Mouse (Mus musculus) heart, embryonic 12.5 days (tissue): ENCODE measurements around the gene Ntrk1. TPM values are rescaled to one million over a fixed set of nuclear protein-coding genes. Genes with fewer than 3 reads are reported as not detected.

ENCODE experiments used
- ATAC-seq: fragments of 200-750 bp; cut with Nextera tagmentation; 2 replicates; pipeline ENCODE4 v1.8.0; 2017; ENCODE audit warnings: moderate TSS enrichment, moderate library complexity; ENCODE audit not compliant: insufficient number of reproducible peaks, low FRiP score
- H3K27ac ChIP-seq: fragments of 300-500 bp; sonication (generic); 2 replicates; pipeline ENCODE4 v1.5.1; 2016; ENCODE audit warnings: mild to moderate bottlenecking, moderate library complexity; ENCODE audit not compliant: poor library complexity, severe bottlenecking
- H3K27me3 ChIP-seq: fragments of 300-500 bp; sonication (generic); replicated peaks from 2 replicates; pipeline ENCODE4 v1.6.1; 2016; ENCODE audit warnings: mild to moderate bottlenecking, moderate library complexity
- H3K36me3 ChIP-seq: fragments of 300-500 bp; sonication (generic); 2 replicates; pipeline ENCODE4 v1.6.1; 2016; ENCODE audit warnings: mild to moderate bottlenecking, moderate library complexity
- H3K4me1 ChIP-seq: fragments of 300-500 bp; sonication (generic); replicated peaks from 2 replicates; pipeline ENCODE4 v1.6.1; 2016; ENCODE audit warnings: mild to moderate bottlenecking
- H3K4me2 ChIP-seq: fragments of 300-500 bp; sonication (generic); 2 replicates; pipeline ENCODE4 v1.6.1; 2016; ENCODE audit warnings: mild to moderate bottlenecking, moderate library complexity
- H3K4me3 ChIP-seq: fragments of 300-500 bp; sonication (generic); 2 replicates; pipeline ENCODE4 v1.5.1; 2016; ENCODE audit warnings: mild to moderate bottlenecking
- H3K9ac ChIP-seq: fragments of 300-500 bp; sonication (generic); 2 replicates; pipeline ENCODE4 v1.6.1; 2016; ENCODE audit warnings: mild to moderate bottlenecking, moderate library complexity
- H3K9me3 ChIP-seq: fragments of 300-500 bp; sonication (generic); replicated peaks from 2 replicates; pipeline ENCODE4 v1.6.1; 2016; ENCODE audit warnings: mild to moderate bottlenecking, moderate library complexity
- WGBS: fragments of 180-500 bp; shearing (Covaris S2); methylation state at CpG from one replicate; pipeline ENCODE4 v1.1.7; 2016; 5-methylcytosine and 5-hydroxymethylcytosine counted together
- polyA plus RNA-seq: library from polyadenylated mRNA; unstranded; fragments of >200 nt; fragmentation: Nextera tagmentation; extraction: Ambion mirVana; gene quantifications from 2 replicates; pipeline ENCODE4 v1.2.1, GENCODE M21; 2016

Gene Ntrk1
- polyA plus RNA-seq, 1 experiment from 2014 or later = 0.26 TPM

DNA sequence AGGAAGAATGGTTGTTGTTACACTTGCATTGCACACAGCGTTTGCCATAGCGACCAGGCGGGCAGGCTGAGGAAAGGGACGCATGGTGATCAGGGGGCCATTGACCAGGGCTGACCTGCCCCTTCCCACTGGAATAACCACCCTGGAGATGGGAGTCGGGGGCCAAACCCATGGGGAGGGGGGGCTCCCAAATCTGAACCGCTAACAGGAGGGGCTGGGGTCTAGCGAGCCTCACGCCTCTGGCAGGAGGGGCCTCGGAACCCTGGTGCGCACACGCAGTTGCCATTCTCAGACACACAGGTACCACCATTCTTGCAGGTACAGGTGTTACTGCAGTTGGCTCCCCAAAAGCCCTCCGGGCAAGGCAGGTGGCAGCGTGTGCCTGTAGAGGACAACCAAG is 41.1 kb downstream of the Ntrk1 start:
- 86% methylated on average over 13 of the region's 13 CpGs for WGBS
- H3K4me3 ChIP-seq = no peak overlapping the region
- H3K4me1 ChIP-seq = no peaks in the 10 kb centered on the region; the same call in 1 of the 2 replicates
- ATAC-seq = no peak
- peaks cover 47% of the 10 kb centered on the region for H3K27me3 ChIP-seq
- H3K4me2 ChIP-seq = no peak overlapping the region
- H3K9ac ChIP-seq = no peak overlapping the region
- H3K9me3 ChIP-seq = no peaks in the 10 kb centered on the region
- H3K36me3 ChIP-seq = peaks cover 63% of the 10 kb centered on the region
- H3K27ac ChIP-seq = no peak overlapping the region

DNA sequence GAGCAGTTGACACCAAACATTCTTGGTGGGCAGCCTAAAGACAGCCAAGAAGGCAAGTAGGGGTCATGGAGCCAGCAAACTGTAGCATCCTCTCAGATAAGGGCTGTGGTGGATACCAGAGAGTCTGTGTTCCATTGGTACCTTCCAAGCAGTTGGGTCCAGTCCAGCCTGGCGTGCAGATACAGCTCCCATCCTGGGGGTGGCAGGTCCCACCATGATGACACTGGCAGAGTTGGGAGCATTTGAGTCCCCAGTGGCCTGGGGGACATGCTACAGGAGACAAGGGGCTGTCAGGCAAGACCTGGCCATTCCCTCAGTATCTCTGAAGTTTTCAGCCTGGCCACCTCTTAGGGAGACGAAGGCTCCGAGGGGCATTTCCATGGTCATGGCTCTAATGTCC is 42.4 kb downstream of the Ntrk1 start:
- H3K9me3 ChIP-seq = no peaks in the 10 kb centered on the region
- H3K4me3 ChIP-seq = no peak overlapping the region
- H3K27ac ChIP-seq = no peak overlapping the region
- H3K27me3 ChIP-seq = peaks cover 45% of the 10 kb centered on the region
- no peak overlapping the region for H3K4me2 ChIP-seq
- WGBS = 77% methylated on average over 3 of the region's 3 CpGs
- H3K36me3 ChIP-seq = peaks cover 55% of the 10 kb centered on the region
- H3K4me1 ChIP-seq = peaks cover 5% of the 10 kb centered on the region
- ATAC-seq = no peak
- H3K9ac ChIP-seq = no peak overlapping the region

DNA sequence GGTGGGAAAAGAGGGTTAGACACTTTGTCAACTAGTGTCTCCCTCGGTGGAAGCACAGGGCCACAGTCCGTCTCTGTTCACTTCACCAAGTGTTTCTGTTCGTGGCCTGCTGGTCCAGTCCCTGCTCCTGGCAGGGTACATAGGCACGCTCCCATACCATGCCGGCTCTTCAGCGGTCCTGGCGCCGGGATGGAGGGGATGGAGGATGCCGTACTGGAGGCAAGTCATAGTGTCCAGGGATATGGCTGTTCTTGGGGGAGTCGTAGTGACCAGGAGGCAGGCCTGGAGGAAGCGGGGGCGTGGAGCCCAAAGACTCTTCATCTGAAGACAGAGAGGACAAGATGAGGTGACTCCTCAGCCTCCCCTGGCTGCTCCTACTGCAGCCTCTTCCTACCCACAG is 45.0 kb downstream of the Ntrk1 start:
- WGBS = 88% methylated on average over 12 of the region's 12 CpGs
- Histone ChIP-seq H3K4me1 (peaks cover 14% of the 10 kb centered on the region), H3K27me3 (peaks cover 34% of the 10 kb centered on the region), H3K36me3 (peaks cover 52% of the 10 kb centered on the region), H3K9ac (no peak overlapping the region), H3K4me2 (no peak overlapping the region), H3K27ac (no peak overlapping the region), H3K4me3 (no peak overlapping the region), H3K9me3 (no peaks in the 10 kb centered on the region)
- no peak for ATAC-seq

DNA sequence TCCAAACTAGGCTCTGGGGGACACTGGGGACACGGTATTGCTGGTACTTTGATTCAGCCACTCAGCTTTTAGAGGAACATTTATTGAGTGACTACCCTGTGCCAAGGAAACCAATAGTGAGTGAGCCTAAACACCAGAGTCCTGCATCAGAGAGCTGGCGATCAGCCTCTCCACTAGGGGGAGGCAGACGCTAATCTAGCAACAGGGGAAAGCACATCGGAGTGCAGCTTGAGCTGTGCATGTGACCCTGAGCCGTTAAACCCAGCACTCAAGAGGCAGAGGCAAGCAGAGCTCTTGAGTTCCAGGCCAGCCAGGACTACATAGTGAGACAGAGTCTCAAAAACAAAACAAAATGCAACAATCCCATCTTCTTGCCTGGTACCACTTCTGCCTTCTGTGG is 45.9 kb downstream of the Ntrk1 start:
- WGBS = 13% methylated on average over 5 of the region's 5 CpGs
- H3K9ac ChIP-seq = no peak overlapping the region
- no peak overlapping the region for H3K27ac ChIP-seq
- no peak for ATAC-seq
- no peaks in the 10 kb centered on the region for H3K9me3 ChIP-seq
- H3K4me1 ChIP-seq = peaks cover 15% of the 10 kb centered on the region
- no peak overlapping the region for H3K4me3 ChIP-seq
- H3K36me3 ChIP-seq = peaks cover 44% of the 10 kb centered on the region
- H3K4me2 ChIP-seq = no peak overlapping the region
- H3K27me3 ChIP-seq = peaks cover 27% of the 10 kb centered on the region

DNA sequence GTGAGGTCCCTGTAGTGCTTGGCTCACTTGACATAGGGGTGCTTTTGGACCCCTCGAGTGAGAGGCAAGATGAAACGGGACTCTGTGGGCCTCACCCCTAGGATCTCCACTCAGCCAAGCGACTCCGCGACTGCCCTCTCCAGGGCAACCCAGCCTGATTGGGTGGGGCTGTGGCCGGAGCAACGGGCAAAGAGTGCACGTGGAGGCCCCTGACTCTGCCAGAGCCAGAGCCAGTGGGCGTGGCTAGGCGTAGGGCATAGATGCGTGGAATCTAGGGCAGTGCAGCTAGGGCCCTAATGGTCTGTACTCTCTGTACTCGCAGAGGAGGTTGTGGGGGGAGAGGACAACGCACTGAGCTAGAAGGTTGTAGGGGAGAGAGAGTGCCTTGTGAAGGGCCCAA is 46.5 kb downstream of the Ntrk1 start, which contains the start of gene Lrrc71:
Gene Lrrc71 (minus strand): TSS at position 195 of the 400 bp plus-strand sequence.
- H3K27ac ChIP-seq = no peak within 1 kb of the TSS
- H3K36me3 ChIP-seq = peaks cover 38% of the 10 kb centered on the region
- H3K4me3 ChIP-seq = no peak within 1 kb of the TSS
- no peak for ATAC-seq
- H3K4me1 ChIP-seq = peaks cover 15% of the 10 kb centered on the region
- no peak within 1 kb of the TSS for H3K4me2 ChIP-seq
- peak within 1 kb of the TSS; percentile 45; the same call in 1 of the 2 replicates for H3K9ac ChIP-seq
- WGBS = 46% methylated on average over 13 of the region's 13 CpGs
- H3K27me3 ChIP-seq = peaks cover 24% of the 10 kb centered on the region
- H3K9me3 ChIP-seq = no peaks in the 10 kb centered on the region

DNA sequence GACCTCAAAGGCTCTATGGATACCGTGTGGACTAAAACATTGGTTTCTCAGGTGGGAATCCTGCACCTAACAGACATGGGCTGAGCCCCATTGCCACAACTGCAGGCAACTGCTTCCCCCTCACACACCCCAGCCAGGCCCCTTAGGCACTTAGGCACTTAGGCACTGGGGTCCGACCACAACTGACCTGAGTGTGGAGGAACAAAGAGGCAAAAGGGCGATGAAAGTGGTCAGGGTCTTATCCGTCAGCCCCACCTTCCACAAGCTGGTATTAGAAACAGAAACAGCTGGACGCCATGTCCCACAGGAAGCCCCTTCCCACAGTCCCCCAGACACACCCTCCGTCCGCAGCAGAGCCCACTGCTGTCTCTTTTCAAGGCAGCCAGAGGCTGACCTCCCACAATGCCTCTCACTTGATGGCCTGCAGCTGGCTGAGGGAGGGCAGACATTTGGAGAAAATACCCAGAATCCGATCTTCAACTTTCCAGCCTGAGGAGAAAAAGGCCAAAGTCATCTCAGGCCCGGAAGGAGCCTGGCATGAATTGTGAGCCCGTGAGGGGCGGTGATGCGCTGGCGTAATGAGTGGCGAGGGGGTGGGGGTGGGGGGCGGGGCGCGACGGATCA is 49.8 kb downstream of the Ntrk1 start:
- Histone ChIP-seq H3K36me3 (peaks cover 10% of the 10 kb centered on the region), H3K27ac (no peak overlapping the region), H3K9me3 (no peaks in the 10 kb centered on the region), H3K4me1 (peaks cover 15% of the 10 kb centered on the region), H3K27me3 (0 out of 2 replicates have a peak, but pooled peaks cover 6% of the 10 kb centered on the region), H3K9ac (peak overlapping the region; percentile 19), H3K4me2 (peak overlapping the region; percentile 60), H3K4me3 (peak overlapping the region; percentile 22)
- no peak for ATAC-seq
- 18% methylated on average over 18 of the region's 18 CpGs for WGBS

DNA sequence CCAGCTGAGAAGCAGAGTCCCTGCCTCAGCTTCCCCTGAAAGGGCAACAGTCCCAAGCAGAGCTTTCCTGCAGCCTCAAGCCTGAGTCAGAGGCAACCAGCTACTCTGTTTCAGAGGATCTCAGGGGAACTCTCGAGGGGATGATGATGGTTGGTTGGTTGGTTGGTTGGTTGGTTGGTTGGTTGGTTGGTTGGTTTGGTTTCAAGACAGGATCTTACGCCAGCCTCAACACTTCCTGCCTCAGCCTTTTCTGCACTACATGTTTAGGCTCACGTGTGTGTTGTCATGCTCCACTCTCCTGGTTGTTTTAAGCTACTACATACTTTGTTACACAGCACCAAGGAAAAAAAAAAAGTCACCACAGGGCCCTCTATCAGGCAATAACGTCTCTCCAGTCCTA is 51.0 kb downstream of the Ntrk1 start:
- no peak overlapping the region for H3K4me2 ChIP-seq
- ATAC-seq = no peak
- H3K9ac ChIP-seq = no peak overlapping the region
- 0 out of 2 replicates have a peak, but pooled peaks cover 5% of the 10 kb centered on the region for H3K27me3 ChIP-seq
- peaks cover 15% of the 10 kb centered on the region for H3K4me1 ChIP-seq
- 84% methylated on average over 4 of the region's 4 CpGs for WGBS
- H3K36me3 ChIP-seq = peaks cover 9% of the 10 kb centered on the region
- no peak overlapping the region for H3K27ac ChIP-seq
- H3K9me3 ChIP-seq = no peaks in the 10 kb centered on the region
- no peak overlapping the region for H3K4me3 ChIP-seq

DNA sequence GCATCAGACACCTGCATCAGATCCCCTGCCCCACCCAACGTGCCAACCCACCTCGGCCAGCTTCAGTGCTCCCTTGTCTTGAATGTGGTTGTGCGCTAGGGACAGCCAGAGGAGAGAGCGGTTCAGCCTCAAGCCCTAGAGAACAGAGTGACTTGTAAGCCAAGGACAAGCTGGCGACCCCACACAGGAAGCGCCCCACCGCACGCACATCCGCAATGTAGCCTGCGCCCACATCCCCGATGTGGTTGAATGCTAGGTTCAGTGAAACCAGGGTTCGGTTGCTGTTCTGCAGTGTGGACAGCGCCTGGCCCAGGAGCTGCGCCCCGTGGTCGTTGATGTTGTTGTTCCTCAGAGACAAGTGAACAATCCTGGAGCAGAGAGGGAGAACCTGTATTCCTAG is 52.2 kb downstream of the Ntrk1 start:
- H3K27me3 ChIP-seq = no peaks in the 10 kb centered on the region
- peaks cover 20% of the 10 kb centered on the region for H3K36me3 ChIP-seq
- H3K27ac ChIP-seq = no peak overlapping the region
- no peak overlapping the region for H3K4me3 ChIP-seq
- H3K4me2 ChIP-seq = no peak overlapping the region
- H3K9ac ChIP-seq = no peak overlapping the region
- 78% methylated on average over 16 of the region's 16 CpGs for WGBS
- H3K9me3 ChIP-seq = no peaks in the 10 kb centered on the region
- peaks cover 11% of the 10 kb centered on the region for H3K4me1 ChIP-seq
- no peak for ATAC-seq

DNA sequence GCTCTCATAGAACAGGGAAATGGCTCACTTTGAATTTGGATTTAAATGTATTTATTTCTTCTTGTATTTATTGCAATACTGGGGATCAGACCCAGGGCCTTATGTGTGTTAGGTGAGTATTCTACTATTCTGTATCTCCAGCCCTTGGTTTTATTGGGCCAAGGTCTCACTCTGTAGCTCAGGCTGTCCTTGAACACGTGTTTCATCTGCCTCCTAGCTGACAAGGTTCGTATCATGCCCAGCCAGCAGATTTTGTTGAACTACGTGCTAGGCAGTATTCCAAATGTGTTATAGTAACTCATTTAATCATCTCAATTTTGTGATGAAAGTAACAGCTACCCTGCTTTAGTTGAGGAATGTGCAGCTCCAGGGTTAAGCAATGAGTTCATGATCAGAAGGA is 52.9 kb downstream of the Ntrk1 start:
- Histone ChIP-seq H3K36me3 (peaks cover 26% of the 10 kb centered on the region), H3K9me3 (no peaks in the 10 kb centered on the region), H3K27ac (no peak overlapping the region), H3K4me3 (no peak overlapping the region), H3K9ac (no peak overlapping the region), H3K4me2 (no peak overlapping the region), H3K27me3 (no peaks in the 10 kb centered on the region), H3K4me1 (peaks cover 11% of the 10 kb centered on the region)
- 77% methylated on average over 3 of the region's 3 CpGs for WGBS
- ATAC-seq = no peak

DNA sequence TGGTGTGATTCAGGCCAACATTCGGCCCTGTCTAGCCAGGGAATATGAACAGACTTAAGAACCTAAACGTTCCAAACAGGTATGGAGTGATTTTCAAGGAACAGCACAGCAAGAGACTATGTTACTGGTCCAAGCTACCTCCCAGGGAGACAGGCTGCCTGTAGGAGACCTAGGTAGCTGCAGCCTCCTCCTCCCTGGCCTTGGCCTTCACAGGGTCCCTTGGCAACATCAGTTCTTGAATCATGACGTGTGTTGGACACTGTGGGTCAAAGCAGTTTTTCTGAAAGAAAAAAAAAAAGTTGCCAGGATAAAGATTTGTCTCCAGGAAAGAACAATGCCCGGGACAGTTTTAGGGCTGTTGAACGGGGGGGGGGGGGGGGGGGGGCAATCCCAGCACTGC is 56.1 kb downstream of the Ntrk1 start:
- Histone ChIP-seq H3K4me3 (no peak overlapping the region), H3K4me2 (no peak overlapping the region), H3K4me1 (peaks cover 6% of the 10 kb centered on the region; the same call in 1 of the 2 replicates), H3K27ac (no peak overlapping the region), H3K36me3 (peaks cover 57% of the 10 kb centered on the region), H3K9ac (no peak overlapping the region), H3K27me3 (no peaks in the 10 kb centered on the region), H3K9me3 (no peaks in the 10 kb centered on the region)
- no peak for ATAC-seq
- WGBS = 76% methylated on average over 5 of the region's 5 CpGs

DNA sequence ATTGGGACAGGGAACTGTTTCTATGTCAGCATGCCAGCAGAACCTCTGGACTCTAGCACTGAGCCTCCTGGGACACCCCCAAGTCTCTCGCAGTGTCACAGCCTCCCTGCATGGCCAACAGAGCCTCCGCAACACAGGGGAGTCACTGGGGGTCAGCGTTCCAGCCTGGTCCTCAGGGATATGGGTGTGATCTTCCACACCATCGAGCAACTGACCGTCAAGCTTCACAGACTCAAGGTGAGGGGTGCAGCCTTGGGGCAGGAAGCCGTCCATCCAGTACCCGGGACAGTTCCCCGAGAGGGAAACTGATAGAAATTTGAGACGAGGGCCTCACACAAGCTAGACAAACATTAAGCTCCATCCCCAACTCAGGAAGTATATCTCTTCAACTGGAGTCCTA is 59.6 kb downstream of the Ntrk1 start:
- H3K4me2 ChIP-seq = no peak overlapping the region
- H3K27me3 ChIP-seq = no peaks in the 10 kb centered on the region
- H3K36me3 ChIP-seq = peaks cover 87% of the 10 kb centered on the region
- H3K4me3 ChIP-seq = no peak overlapping the region
- H3K9ac ChIP-seq = no peak overlapping the region
- H3K9me3 ChIP-seq = no peaks in the 10 kb centered on the region
- peaks cover 6% of the 10 kb centered on the region; the same call in 1 of the 2 replicates for H3K4me1 ChIP-seq
- WGBS = 76% methylated on average over 9 of the region's 9 CpGs
- no peak overlapping the region for H3K27ac ChIP-seq
- ATAC-seq = no peak
